Mouse (Mus musculus) myocyte (in vitro differentiated cells): Measurements from ENCODE around the gene Gabra4.

Experiments
- CEBPB ChIP-seq: IDR thresholded peaks from 2 replicates; pipeline ENCODE4 v1.6.1; 2011; ENCODE audit warnings: mild to moderate bottlenecking, moderate library complexity; ENCODE audit not compliant: poor library complexity, insufficient read depth, severe bottlenecking
- E2F4 ChIP-seq: IDR thresholded peaks from one replicate; pipeline ENCODE4 v1.6.1; 2011; ENCODE audit warnings: mild to moderate bottlenecking, control low read depth, moderate library complexity; ENCODE audit not compliant: insufficient read depth
- MAX ChIP-seq: IDR thresholded peaks from one replicate; pipeline ENCODE4 v1.6.1; 2011; ENCODE audit warnings: low read depth, mild to moderate bottlenecking, control low read depth
- MYOD1 ChIP-seq, 3 experiments: IDR thresholded peaks; one replicate each; pipeline ENCODE4 v1.6.1; 2011; ENCODE audit warnings: control low read depth in 2 of 3, low read depth in 2 of 3, mild to moderate bottlenecking in 2 of 3, moderate library complexity in 1 of 3; ENCODE audit not compliant: insufficient read length in 2 of 3, control insufficient read depth in 1 of 3
- MYOG ChIP-seq, 3 experiments: IDR thresholded peaks; one replicate each; pipeline ENCODE4 v1.6.1; 2011; ENCODE audit warnings: control low read depth in 2 of 3, low read depth in 2 of 3, mild to moderate bottlenecking in 2 of 3; ENCODE audit not compliant: insufficient read length in 2 of 3, control insufficient read depth in 1 of 3, insufficient read depth in 1 of 3
- POLR2A ChIP-seq: IDR thresholded peaks from one replicate; pipeline ENCODE4 v1.6.1; 2011; ENCODE audit warnings: low read depth, mild to moderate bottlenecking, control low read depth, moderate library complexity; ENCODE audit not compliant: insufficient read length
- POLR2AphosphoS2 ChIP-seq: IDR thresholded peaks from one replicate; pipeline ENCODE4 v1.6.1; 2011; ENCODE audit warnings: low read depth, control low read depth; ENCODE audit not compliant: insufficient read length
- REST ChIP-seq: IDR thresholded peaks from one replicate; pipeline ENCODE4 v1.6.1; 2011; ENCODE audit warnings: mild to moderate bottlenecking, control low read depth, moderate library complexity; ENCODE audit not compliant: insufficient read depth, insufficient read length
- SRF ChIP-seq: IDR thresholded peaks from one replicate; pipeline ENCODE4 v1.6.1; 2011; ENCODE audit warnings: low read depth; ENCODE audit not compliant: control insufficient read depth, insufficient read length
- TCF12 ChIP-seq: IDR thresholded peaks from one replicate; pipeline ENCODE4 v1.6.1; 2011; ENCODE audit warnings: mild to moderate bottlenecking, control low read depth; ENCODE audit not compliant: poor library complexity, insufficient read depth, severe bottlenecking
- TCF3 ChIP-seq: IDR thresholded peaks from one replicate; pipeline ENCODE4 v1.6.1; 2011; ENCODE audit warnings: low read depth, control low read depth; ENCODE audit not compliant: insufficient read length
- USF1 ChIP-seq: IDR thresholded peaks from one replicate; pipeline ENCODE4 v1.6.1; 2011; ENCODE audit warnings: low read depth, mild to moderate bottlenecking, control low read depth, moderate library complexity

DNA sequence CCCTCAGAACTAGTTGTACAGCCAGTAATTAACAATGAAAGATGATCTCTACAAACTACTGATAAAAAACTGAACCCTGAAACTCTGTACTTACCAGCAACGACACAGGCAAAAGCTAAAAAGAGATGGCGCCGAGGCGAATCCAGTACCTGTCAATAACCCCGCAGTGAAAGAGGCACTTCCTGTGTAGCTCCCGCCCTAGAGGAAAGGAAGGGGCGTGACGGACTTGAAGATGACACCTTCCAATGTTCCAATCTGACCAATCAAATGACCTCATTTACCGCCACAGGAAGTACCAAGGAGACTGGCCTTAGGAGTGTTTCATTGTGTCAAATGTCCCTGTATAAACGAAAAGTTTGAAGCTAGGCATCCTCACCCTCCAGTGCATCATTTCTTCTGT is 110.0 kb downstream of the Gabra4 start, which contains the start of gene Cox7b2:
- TF ChIP-seq POLR2A = no peak
- TF ChIP-seq POLR2AphosphoS2 = no peak
- TF ChIP-seq TCF12 = no peak
- TF ChIP-seq USF1 = no peak
- TF ChIP-seq E2F4 = no peak
- TF ChIP-seq MYOG (IDR thresholded peaks at IDR 0.05; ENCODE audit: control insufficient read depth in 1 of 3, insufficient read depth in 1 of 3, insufficient read length in 2 of 3, low read depth in 2 of 3) = no peak
- TF ChIP-seq MAX = no peak
- TF ChIP-seq MYOD1 (IDR thresholded peaks at IDR 0.05; ENCODE audit: control insufficient read depth in 1 of 3, insufficient read length in 2 of 3, low read depth in 2 of 3) = no peak
- TF ChIP-seq CEBPB = no peak
- no peak for TF ChIP-seq REST
- TF ChIP-seq SRF = no peak
- no peak for TF ChIP-seq TCF3
